Mouse (Mus musculus): Measurements from ENCODE around the gene Bean1. TPM values are rescaled to one million over a fixed set of nuclear protein-coding genes. Genes with fewer than 3 reads are reported as not detected.

The Bean1 gene
- polyA plus RNA-seq, 1 experiment from 2014 or later = 0.47 TPM

- Histone ChIP-seq H3K4me3 (ENCODE audit: low read depth, low read length) (no peak overlapping the region), H3K27ac (ENCODE audit: low read length) (no peak overlapping the region), H3K4me2 (replicated peaks; ENCODE audit: low read depth, low read length) (no peak overlapping the region), H3K9ac (replicated peaks; ENCODE audit: low read depth) (no peak overlapping the region), H3K36me3 (ENCODE audit: insufficient read depth, low read length) (0 out of 2 replicates have a peak, but pooled peaks cover 4% of the 10 kb centered on the region), H3K4me1 (ENCODE audit: insufficient read depth, low read depth, low read length) (no peaks in the 10 kb centered on the region), H3K9me3 (ENCODE audit: low read length) (no peaks in the 10 kb centered on the region), H3K27me3 (replicated peaks; ENCODE audit: insufficient read depth, low read length) (no peaks in the 10 kb centered on the region)
- TF ChIP-seq CTCF (IDR thresholded peaks at IDR 0.05) (no peak), EP300 (IDR thresholded peaks at IDR 0.05) (no peak)
- DNase-seq (ENCODE audit: low spot score) (no peak), ATAC-seq (no peak)
- 84% methylated on average over 25 of the region's 25 CpGs for WGBS
Measured at GRCm38 (mm10) chr8:104142415-104142814, 27.8 kb upstream of the Bean1 start.

GRCm38 (mm10) chr8:104143379-104143778 is 26.9 kb upstream of the Bean1 start:
- DNase-seq (ENCODE audit: low spot score) (no peak), ATAC-seq (no peak)
- no peak overlapping the region for H3K4me2 ChIP-seq (replicated peaks; ENCODE audit: low read depth, low read length)
- no peak for TF ChIP-seq EP300 (IDR thresholded peaks at IDR 0.05)
- TF ChIP-seq CTCF (IDR thresholded peaks at IDR 0.05) = no peak
- H3K4me1 ChIP-seq (ENCODE audit: insufficient read depth, low read depth, low read length) = no peaks in the 10 kb centered on the region
- H3K27ac ChIP-seq (ENCODE audit: low read length) = no peak overlapping the region
- 80% methylated on average over 4 of the region's 4 CpGs for WGBS
- no peaks in the 10 kb centered on the region for H3K9me3 ChIP-seq (ENCODE audit: low read length)
- H3K4me3 ChIP-seq (ENCODE audit: low read depth, low read length) = no peak overlapping the region
- H3K36me3 ChIP-seq (ENCODE audit: insufficient read depth, low read length) = no peaks in the 10 kb centered on the region
- H3K9ac ChIP-seq (replicated peaks; ENCODE audit: low read depth) = no peak overlapping the region
- H3K27me3 ChIP-seq (replicated peaks; ENCODE audit: insufficient read depth, low read length) = no peaks in the 10 kb centered on the region

DNA sequence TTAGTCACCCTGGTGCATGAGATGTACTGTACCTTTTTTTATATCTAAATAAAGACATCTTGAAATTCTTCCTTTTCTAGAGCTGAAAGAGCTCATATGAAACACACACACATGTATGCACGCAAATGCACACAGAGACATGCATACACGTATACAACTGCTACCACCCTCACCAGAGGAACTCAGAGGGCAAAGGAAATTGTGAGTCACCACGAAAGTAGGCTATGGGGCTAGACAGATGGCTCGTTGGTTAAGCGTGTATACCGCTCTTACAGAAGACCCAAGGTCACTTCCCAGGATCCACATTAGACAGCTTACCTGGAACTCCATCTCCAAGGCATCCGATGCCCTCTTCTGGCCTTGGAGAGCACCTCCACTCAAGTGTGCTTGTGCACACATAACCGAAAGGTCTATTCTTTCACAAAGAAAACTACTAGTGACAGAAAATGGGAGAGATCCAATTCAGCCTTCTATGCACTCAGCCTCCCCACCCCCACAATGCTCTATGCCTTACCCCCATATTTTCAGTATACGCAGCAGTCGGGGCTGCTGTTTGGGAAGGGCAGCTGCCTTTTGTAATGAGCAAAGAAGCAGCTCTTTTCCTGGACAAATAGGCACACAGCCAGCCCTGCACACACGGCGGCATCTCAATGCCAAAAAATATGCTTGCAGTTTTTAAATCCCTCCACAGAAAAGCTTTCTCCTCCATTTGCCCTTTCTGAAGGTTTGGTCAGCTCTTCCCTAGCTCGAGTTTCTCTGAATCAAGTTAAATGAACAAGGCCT is 25.6 kb upstream of the Bean1 start:
- no peak for ATAC-seq
- H3K4me2 ChIP-seq (replicated peaks; ENCODE audit: low read depth, low read length) = no peak overlapping the region
- no peak for DNase-seq (ENCODE audit: low spot score)
- H3K36me3 ChIP-seq (ENCODE audit: insufficient read depth, low read length) = no peaks in the 10 kb centered on the region
- no peaks in the 10 kb centered on the region for H3K27me3 ChIP-seq (replicated peaks; ENCODE audit: insufficient read depth, low read length)
- TF ChIP-seq CTCF (IDR thresholded peaks at IDR 0.05) = peak; percentile 40
- TF ChIP-seq EP300 (IDR thresholded peaks at IDR 0.05) = no peak
- no peak overlapping the region for H3K27ac ChIP-seq (ENCODE audit: low read length)
- no peaks in the 10 kb centered on the region for H3K9me3 ChIP-seq (ENCODE audit: low read length)
- 59% methylated on average over 13 of the region's 13 CpGs for WGBS
- H3K9ac ChIP-seq (replicated peaks; ENCODE audit: low read depth) = no peak overlapping the region
- H3K4me1 ChIP-seq (ENCODE audit: insufficient read depth, low read depth, low read length) = no peaks in the 10 kb centered on the region
- H3K4me3 ChIP-seq (ENCODE audit: low read depth, low read length) = no peak overlapping the region

GRCm38 (mm10) chr8:104145981-104146689 is 24.1 kb upstream of the Bean1 start:
- no peaks in the 10 kb centered on the region for H3K9me3 ChIP-seq (ENCODE audit: low read length)
- H3K4me1 ChIP-seq (ENCODE audit: insufficient read depth, low read depth, low read length) = no peaks in the 10 kb centered on the region
- WGBS = 32% methylated on average over 15 of the region's 15 CpGs
- H3K27ac ChIP-seq (ENCODE audit: low read length) = no peak overlapping the region
- TF ChIP-seq EP300 (IDR thresholded peaks at IDR 0.05) (no peak), CTCF (IDR thresholded peaks at IDR 0.05) (peak; percentile 81)
- no peak overlapping the region for H3K4me2 ChIP-seq (replicated peaks; ENCODE audit: low read depth, low read length)
- ATAC-seq = peak; percentile 77
- no peak overlapping the region for H3K4me3 ChIP-seq (ENCODE audit: low read depth, low read length)
- no peaks in the 10 kb centered on the region for H3K36me3 ChIP-seq (ENCODE audit: insufficient read depth, low read length)
- H3K27me3 ChIP-seq (replicated peaks; ENCODE audit: insufficient read depth, low read length) = no peaks in the 10 kb centered on the region
- H3K9ac ChIP-seq (replicated peaks; ENCODE audit: low read depth) = no peak overlapping the region
- DNase-seq (ENCODE audit: low spot score) = peak; percentile 78

DNA sequence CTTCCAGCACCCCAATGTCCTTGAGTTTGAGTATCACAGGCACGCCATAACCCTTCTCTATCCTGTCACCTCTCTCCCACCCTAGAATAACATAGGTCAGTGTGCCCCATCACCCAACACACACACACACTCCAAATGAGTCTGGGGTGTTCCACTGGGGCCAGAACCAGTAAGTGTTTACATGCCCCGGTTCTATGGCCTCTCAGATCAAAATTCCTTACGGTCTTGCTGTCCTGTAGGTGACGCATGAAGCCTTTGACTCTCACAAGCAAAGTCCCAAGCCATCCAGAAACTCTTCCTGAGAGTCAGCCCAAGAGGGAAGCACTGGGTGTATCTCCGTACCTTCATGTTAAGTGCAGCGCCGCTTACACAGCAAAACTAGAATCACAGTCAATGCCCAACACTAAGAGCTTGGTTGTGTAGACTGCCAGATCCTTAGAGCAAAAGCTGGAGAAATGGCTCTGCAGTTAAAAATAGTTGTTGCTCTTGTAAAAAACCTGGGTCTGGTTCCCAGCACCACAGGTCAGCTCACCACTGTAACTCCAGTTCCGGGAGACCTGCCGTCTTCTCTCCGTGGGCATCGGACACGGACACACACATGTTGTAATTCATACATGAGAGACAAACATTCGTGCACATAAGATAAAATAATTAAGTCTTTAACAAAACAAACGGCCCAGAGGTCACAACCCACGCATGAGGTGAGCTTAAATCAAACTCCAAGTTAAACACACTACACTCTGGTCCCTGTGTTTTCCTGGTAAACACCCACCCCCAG is 23.3 kb upstream of the Bean1 start:
- 75% methylated on average over 15 of the region's 15 CpGs for WGBS
- no peak overlapping the region for H3K4me2 ChIP-seq (replicated peaks; ENCODE audit: low read depth, low read length)
- TF ChIP-seq CTCF (IDR thresholded peaks at IDR 0.05) (no peak), EP300 (IDR thresholded peaks at IDR 0.05) (no peak)
- H3K4me1 ChIP-seq (ENCODE audit: insufficient read depth, low read depth, low read length) = no peaks in the 10 kb centered on the region
- ATAC-seq (peak; percentile 13; the same call in 1 of the 2 replicates), DNase-seq (ENCODE audit: low spot score) (no peak)
- no peaks in the 10 kb centered on the region for H3K36me3 ChIP-seq (ENCODE audit: insufficient read depth, low read length)
- no peak overlapping the region for H3K9ac ChIP-seq (replicated peaks; ENCODE audit: low read depth)
- H3K9me3 ChIP-seq (ENCODE audit: low read length) = no peaks in the 10 kb centered on the region
- no peaks in the 10 kb centered on the region for H3K27me3 ChIP-seq (replicated peaks; ENCODE audit: insufficient read depth, low read length)
- no peak overlapping the region for H3K27ac ChIP-seq (ENCODE audit: low read length)
- H3K4me3 ChIP-seq (ENCODE audit: low read depth, low read length) = no peak overlapping the region

DNA sequence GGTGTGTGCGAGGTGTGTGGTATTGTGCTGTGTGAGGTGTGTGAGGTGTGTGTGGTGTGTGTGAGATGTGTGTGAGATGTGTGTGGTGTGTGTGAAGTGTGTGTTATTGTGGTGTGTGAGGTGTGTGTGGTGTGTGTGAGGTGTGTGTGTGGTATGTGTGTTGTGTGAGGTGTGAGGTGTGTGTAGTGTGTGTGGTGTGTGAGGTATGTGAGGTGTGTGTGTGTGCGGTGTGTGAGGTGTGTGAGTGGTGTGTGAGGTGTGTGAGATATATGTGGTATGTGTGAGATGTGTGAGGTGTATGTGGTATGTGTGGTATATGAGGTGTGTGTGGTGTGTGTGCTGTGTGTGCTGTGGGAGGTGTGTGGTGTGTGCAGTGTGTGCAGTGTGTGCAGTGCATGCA is 22.3 kb upstream of the Bean1 start:
- Histone ChIP-seq H3K4me2 (replicated peaks; ENCODE audit: low read depth, low read length) (no peak overlapping the region), H3K36me3 (ENCODE audit: insufficient read depth, low read length) (no peaks in the 10 kb centered on the region), H3K27ac (ENCODE audit: low read length) (no peak overlapping the region), H3K9ac (replicated peaks; ENCODE audit: low read depth) (no peak overlapping the region), H3K27me3 (replicated peaks; ENCODE audit: insufficient read depth, low read length) (no peaks in the 10 kb centered on the region), H3K4me1 (ENCODE audit: insufficient read depth, low read depth, low read length) (no peaks in the 10 kb centered on the region), H3K4me3 (ENCODE audit: low read depth, low read length) (no peak overlapping the region), H3K9me3 (ENCODE audit: low read length) (no peaks in the 10 kb centered on the region)
- ATAC-seq (no peak), DNase-seq (ENCODE audit: low spot score) (no peak)
- WGBS = 96% methylated on average over 2 of the region's 2 CpGs
- no peak for TF ChIP-seq EP300 (IDR thresholded peaks at IDR 0.05)
- no peak for TF ChIP-seq CTCF (IDR thresholded peaks at IDR 0.05)

Data from lung, postnatal 0 days (tissue).